Mouse (Mus musculus): Measurements from ENCODE around the gene Gm21969. TPM values are rescaled to one million over a fixed set of nuclear protein-coding genes. Genes with fewer than 3 reads are reported as not detected.

The Gm21969 gene
- polyA plus RNA-seq, 1 experiment from 2014 or later, result not detected

DNA sequence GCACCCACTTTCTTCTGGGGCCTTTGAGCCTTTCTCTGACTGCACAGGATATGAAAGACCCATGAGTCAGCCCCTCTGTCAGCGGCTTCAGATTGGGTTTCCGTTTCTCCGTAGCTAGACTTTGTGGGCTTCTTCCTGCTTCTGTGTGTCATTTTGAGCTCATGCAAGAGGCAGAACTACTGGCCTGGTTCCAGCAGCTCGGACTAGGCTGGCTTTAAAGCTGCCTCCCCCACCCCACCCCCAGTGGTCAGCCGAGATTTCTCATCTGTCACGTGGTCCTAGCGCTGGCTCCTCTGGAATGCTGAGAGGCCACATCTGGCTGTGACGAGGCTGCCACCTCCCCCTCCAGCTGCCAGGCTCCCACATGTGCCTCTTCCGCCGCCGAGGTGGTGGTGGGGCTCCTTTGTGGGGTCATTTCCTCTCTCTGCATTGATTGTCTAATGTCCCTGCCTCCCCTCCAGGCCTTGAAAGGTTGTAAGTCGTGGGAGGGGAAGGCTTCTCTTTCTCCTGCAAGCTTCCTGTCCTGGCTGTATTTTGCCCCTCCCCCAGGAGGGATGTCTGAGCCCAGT, 4.0 kb upstream of the Gm21969 start:
- WGBS (ENCODE audit: insufficient replicate concordance), result under 1% methylated on average over 12 of the region's 12 CpGs
- Histone ChIP-seq H3K4me2 (peak overlapping the region; percentile 70), H3K9me3 (replicated peaks; ENCODE audit: control insufficient read depth, low read length) (no peaks in the 10 kb centered on the region), H3K4me1 (ENCODE audit: control insufficient read depth, insufficient read depth, low read length) (peaks cover 86% of the 10 kb centered on the region), H3K4me3 (ENCODE audit: low read depth, low read length) (peak overlapping the region; percentile 8; the same call in 1 of the 2 replicates), H3K27me3 (ENCODE audit: control insufficient read depth, insufficient read depth, low read length) (no peaks in the 10 kb centered on the region), H3K36me3 (ENCODE audit: control insufficient read depth, insufficient read depth, low read length) (no peaks in the 10 kb centered on the region), H3K9ac (ENCODE audit: low read depth, low read length) (peak overlapping the region; percentile 58), H3K27ac (ENCODE audit: low read depth, low read length) (peak overlapping the region; percentile 97)
- ATAC-seq (replicated peaks; ENCODE audit: insufficient number of reproducible peaks, low FRiP score, low TSS enrichment), result peak; percentile 72

DNA sequence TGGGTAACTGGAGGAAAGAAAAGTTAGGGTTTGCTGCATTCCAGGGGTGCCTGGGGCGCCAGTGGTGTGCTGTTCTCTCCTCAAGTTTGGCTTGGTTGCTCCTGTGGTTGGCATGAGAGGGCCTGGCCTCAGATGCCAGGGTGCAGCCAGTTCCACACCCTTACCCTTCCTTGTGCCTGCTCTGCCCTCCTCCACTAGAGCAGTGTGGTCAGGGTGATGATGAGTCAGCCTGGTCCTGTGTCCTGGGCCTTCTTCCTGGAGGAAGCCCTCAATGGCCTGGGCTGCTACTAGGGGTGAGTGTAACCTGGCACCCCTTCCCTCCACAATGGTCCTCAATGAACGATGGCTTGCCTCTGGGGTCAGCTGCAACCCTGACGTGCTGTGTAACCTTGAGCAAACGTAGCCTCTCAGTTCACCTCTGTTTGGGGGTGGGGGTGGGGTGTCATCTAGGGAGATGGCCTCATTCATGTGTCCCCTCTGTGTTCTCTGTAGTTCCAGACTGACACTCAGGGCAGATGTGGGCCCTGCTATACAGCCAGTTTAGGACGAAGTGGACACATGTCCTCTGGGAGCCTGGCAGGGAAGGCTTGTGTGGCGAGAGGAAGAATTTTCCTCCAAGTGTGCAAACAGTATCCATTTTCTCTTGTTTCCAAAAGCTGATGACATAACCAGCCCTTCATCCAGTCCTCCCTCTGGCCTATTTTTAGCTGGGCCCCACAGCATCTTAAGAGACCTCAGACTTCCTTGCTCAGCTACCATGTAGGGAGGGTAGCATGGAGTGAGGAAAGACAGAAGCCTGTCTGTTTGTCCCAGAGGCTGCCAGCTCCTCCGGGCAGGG, 1.2 kb upstream of the Gm21969 start:
- peaks cover 65% of the 10 kb centered on the region for H3K4me1 ChIP-seq (ENCODE audit: control insufficient read depth, insufficient read depth, low read length)
- no peak for ATAC-seq (replicated peaks; ENCODE audit: insufficient number of reproducible peaks, low FRiP score, low TSS enrichment)
- no peaks in the 10 kb centered on the region for H3K27me3 ChIP-seq (ENCODE audit: control insufficient read depth, insufficient read depth, low read length)
- H3K9ac ChIP-seq (ENCODE audit: low read depth, low read length), result peak overlapping the region; percentile 69
- peaks cover 5% of the 10 kb centered on the region; the same call in 1 of the 2 replicates for H3K36me3 ChIP-seq (ENCODE audit: control insufficient read depth, insufficient read depth, low read length)
- H3K4me2 ChIP-seq, result peak overlapping the region; percentile 45
- no peaks in the 10 kb centered on the region for H3K9me3 ChIP-seq (replicated peaks; ENCODE audit: control insufficient read depth, low read length)
- no peak overlapping the region for H3K4me3 ChIP-seq (ENCODE audit: low read depth, low read length)
- 32% methylated on average over 7 of the region's 7 CpGs for WGBS (ENCODE audit: insufficient replicate concordance)
- peak overlapping the region; percentile 86 for H3K27ac ChIP-seq (ENCODE audit: low read depth, low read length)

DNA sequence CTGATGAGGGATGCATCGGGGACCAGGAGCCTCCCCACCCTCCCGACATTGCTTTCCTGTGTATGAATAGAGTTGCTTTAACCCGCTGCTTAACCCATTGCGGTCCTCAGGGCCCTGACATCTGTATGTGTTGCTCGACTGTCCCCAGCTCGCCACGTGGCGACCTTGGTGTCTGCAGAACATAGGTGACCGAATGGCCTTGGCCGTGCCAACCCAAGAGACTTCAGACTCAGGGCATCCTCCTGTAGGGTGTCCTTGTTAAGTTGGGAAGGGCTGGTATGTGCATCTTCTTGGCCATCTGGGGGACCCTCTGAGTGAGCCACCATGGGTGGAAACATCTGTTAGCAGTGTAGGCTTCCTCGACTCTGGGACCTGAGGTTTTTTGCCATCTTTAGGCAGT, 2.2 kb downstream of the Gm21969 start:
- H3K4me1 ChIP-seq (ENCODE audit: control insufficient read depth, insufficient read depth, low read length), result peaks cover 34% of the 10 kb centered on the region
- H3K4me2 ChIP-seq, result no peak overlapping the region
- no peaks in the 10 kb centered on the region for H3K27me3 ChIP-seq (ENCODE audit: control insufficient read depth, insufficient read depth, low read length)
- H3K9me3 ChIP-seq (replicated peaks; ENCODE audit: control insufficient read depth, low read length), result no peaks in the 10 kb centered on the region
- ATAC-seq (replicated peaks; ENCODE audit: insufficient number of reproducible peaks, low FRiP score, low TSS enrichment), result no peak
- H3K4me3 ChIP-seq (ENCODE audit: low read depth, low read length), result no peak overlapping the region
- H3K36me3 ChIP-seq (ENCODE audit: control insufficient read depth, insufficient read depth, low read length), result peaks cover 5% of the 10 kb centered on the region; the same call in 1 of the 2 replicates
- H3K27ac ChIP-seq (ENCODE audit: low read depth, low read length), result no peak overlapping the region
- WGBS (ENCODE audit: insufficient replicate concordance), result 87% methylated on average over 11 of the region's 11 CpGs
- no peak overlapping the region for H3K9ac ChIP-seq (ENCODE audit: low read depth, low read length)

DNA sequence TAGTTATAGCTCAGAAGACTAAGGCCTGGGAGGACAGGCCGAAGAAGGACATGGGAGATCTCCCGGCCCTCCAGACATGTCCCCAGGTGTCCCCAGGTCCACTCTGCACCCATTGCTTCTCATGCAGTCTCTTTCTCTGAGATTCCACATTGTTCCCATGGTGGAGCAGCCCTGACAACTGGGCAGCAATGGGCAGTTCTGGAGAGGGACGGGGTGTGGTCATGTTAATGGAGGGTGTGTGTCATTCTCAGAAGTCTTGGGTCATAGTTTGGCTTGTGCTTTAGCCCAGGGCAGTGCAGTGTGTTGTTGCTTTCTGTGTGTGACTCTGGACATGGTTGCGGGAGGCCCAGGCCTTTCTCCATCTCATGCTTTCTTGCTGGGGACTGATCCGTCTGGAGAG, 3.7 kb downstream of the Gm21969 start:
- no peak for ATAC-seq (replicated peaks; ENCODE audit: insufficient number of reproducible peaks, low FRiP score, low TSS enrichment)
- no peaks in the 10 kb centered on the region for H3K9me3 ChIP-seq (replicated peaks; ENCODE audit: control insufficient read depth, low read length)
- WGBS (ENCODE audit: insufficient replicate concordance), result 95% methylated on average over 5 of the region's 5 CpGs
- H3K36me3 ChIP-seq (ENCODE audit: control insufficient read depth, insufficient read depth, low read length), result peaks cover 5% of the 10 kb centered on the region; the same call in 1 of the 2 replicates
- no peak overlapping the region for H3K4me2 ChIP-seq
- no peak overlapping the region for H3K4me3 ChIP-seq (ENCODE audit: low read depth, low read length)
- peaks cover 22% of the 10 kb centered on the region for H3K4me1 ChIP-seq (ENCODE audit: control insufficient read depth, insufficient read depth, low read length)
- H3K9ac ChIP-seq (ENCODE audit: low read depth, low read length), result no peak overlapping the region
- no peaks in the 10 kb centered on the region for H3K27me3 ChIP-seq (ENCODE audit: control insufficient read depth, insufficient read depth, low read length)
- no peak overlapping the region for H3K27ac ChIP-seq (ENCODE audit: low read depth, low read length)

DNA sequence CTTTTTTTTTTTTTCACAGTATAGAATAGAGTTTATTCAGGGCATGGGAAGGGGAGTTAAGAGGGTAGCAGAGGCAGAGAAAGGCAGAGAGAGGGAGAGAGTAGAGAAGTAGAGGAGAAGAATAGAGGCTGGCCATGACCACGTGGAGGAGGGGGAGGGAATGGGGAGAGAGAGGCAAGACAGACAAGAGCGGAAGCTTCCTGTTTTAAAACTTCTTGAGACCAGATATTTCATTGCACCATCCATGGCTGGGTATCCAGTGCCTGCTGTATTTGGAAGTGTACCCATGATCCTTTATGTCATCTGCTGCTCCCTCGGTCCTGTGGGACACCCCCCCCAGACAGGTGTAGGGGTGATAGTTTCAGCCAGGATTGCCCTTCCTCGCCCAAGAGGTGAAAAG, 6.0 kb downstream of the Gm21969 start:
- peaks cover 4% of the 10 kb centered on the region; the same call in 1 of the 2 replicates for H3K4me1 ChIP-seq (ENCODE audit: control insufficient read depth, insufficient read depth, low read length)
- no peak overlapping the region for H3K9ac ChIP-seq (ENCODE audit: low read depth, low read length)
- peaks cover 15% of the 10 kb centered on the region for H3K36me3 ChIP-seq (ENCODE audit: control insufficient read depth, insufficient read depth, low read length)
- WGBS (ENCODE audit: insufficient replicate concordance), result 62% methylated on average over 4 of the region's 4 CpGs
- no peaks in the 10 kb centered on the region for H3K27me3 ChIP-seq (ENCODE audit: control insufficient read depth, insufficient read depth, low read length)
- no peak overlapping the region for H3K4me2 ChIP-seq
- peaks cover 3% of the 10 kb centered on the region; the same call in 1 of the 2 replicates for H3K9me3 ChIP-seq (replicated peaks; ENCODE audit: control insufficient read depth, low read length)
- no peak overlapping the region for H3K4me3 ChIP-seq (ENCODE audit: low read depth, low read length)
- H3K27ac ChIP-seq (ENCODE audit: low read depth, low read length), result no peak overlapping the region
- no peak for ATAC-seq (replicated peaks; ENCODE audit: insufficient number of reproducible peaks, low FRiP score, low TSS enrichment)

DNA sequence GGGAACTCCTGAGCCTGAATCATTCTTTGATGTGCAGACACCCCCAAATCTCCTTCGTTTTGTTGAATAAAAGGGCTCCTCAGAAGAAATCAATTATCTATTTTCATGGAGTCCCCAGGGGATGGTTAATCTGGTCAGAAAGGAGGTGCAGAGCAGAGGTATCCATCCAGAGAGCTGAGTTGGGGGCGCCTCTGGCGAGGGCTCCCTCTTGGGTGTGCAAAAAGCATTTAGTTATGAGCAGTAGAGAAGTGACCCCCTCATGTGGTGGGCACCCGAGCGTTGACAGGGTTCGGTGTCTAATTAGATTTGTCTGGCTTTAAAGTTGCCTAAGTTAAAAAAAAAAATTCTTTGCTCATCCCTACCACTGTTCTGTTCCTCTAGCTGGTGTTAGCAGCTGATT, 8.0 kb downstream of the Gm21969 start:
- H3K9ac ChIP-seq (ENCODE audit: low read depth, low read length), result no peak overlapping the region
- H3K36me3 ChIP-seq (ENCODE audit: control insufficient read depth, insufficient read depth, low read length), result peaks cover 26% of the 10 kb centered on the region
- peaks cover 4% of the 10 kb centered on the region; the same call in 1 of the 2 replicates for H3K4me1 ChIP-seq (ENCODE audit: control insufficient read depth, insufficient read depth, low read length)
- H3K4me2 ChIP-seq, result no peak overlapping the region
- no peaks in the 10 kb centered on the region for H3K27me3 ChIP-seq (ENCODE audit: control insufficient read depth, insufficient read depth, low read length)
- peaks cover 3% of the 10 kb centered on the region; the same call in 1 of the 2 replicates for H3K9me3 ChIP-seq (replicated peaks; ENCODE audit: control insufficient read depth, low read length)
- no peak overlapping the region for H3K4me3 ChIP-seq (ENCODE audit: low read depth, low read length)
- ATAC-seq (replicated peaks; ENCODE audit: insufficient number of reproducible peaks, low FRiP score, low TSS enrichment), result no peak
- 62% methylated on average over 6 of the region's 6 CpGs for WGBS (ENCODE audit: insufficient replicate concordance)
- peak overlapping the region; percentile 57 for H3K27ac ChIP-seq (ENCODE audit: low read depth, low read length)

DNA sequence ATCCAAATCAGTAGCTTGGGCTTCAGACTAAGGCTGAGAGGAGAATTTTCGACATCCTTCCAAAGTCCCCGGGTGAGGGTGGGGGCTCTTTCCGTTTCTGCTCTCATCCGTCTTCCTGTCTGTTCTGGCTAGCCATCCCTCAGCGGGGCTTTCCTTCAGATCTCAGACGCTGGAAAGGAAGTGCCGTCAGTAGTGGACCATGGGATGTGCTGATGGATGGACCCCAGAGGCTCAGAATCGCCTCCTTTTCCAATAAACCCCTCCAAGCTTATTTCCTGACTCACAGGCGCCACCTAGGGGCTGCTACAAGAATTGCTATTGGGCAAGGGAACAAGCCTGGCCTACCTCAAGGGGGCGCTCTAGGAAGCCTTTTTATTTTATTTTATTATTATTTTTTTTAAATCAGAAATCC, 8.6 kb downstream of the Gm21969 start:
- Histone ChIP-seq H3K4me1 (ENCODE audit: control insufficient read depth, insufficient read depth, low read length) (peaks cover 8% of the 10 kb centered on the region; the same call in 1 of the 2 replicates), H3K27ac (ENCODE audit: low read depth, low read length) (0 out of 2 replicates have a peak overlapping the region, but pooled peaks have one; percentile 57), H3K27me3 (ENCODE audit: control insufficient read depth, insufficient read depth, low read length) (no peaks in the 10 kb centered on the region), H3K9ac (ENCODE audit: low read depth, low read length) (no peak overlapping the region), H3K4me2 (peak overlapping the region; percentile 49), H3K36me3 (ENCODE audit: control insufficient read depth, insufficient read depth, low read length) (peaks cover 22% of the 10 kb centered on the region), H3K4me3 (ENCODE audit: low read depth, low read length) (no peak overlapping the region), H3K9me3 (replicated peaks; ENCODE audit: control insufficient read depth, low read length) (peaks cover 3% of the 10 kb centered on the region; the same call in 1 of the 2 replicates)
- WGBS (ENCODE audit: insufficient replicate concordance), result 3% methylated on average over 10 of the region's 10 CpGs
- ATAC-seq (replicated peaks; ENCODE audit: insufficient number of reproducible peaks, low FRiP score, low TSS enrichment), result 0 out of 2 replicates have a peak, but pooled peaks have one; percentile 52

DNA sequence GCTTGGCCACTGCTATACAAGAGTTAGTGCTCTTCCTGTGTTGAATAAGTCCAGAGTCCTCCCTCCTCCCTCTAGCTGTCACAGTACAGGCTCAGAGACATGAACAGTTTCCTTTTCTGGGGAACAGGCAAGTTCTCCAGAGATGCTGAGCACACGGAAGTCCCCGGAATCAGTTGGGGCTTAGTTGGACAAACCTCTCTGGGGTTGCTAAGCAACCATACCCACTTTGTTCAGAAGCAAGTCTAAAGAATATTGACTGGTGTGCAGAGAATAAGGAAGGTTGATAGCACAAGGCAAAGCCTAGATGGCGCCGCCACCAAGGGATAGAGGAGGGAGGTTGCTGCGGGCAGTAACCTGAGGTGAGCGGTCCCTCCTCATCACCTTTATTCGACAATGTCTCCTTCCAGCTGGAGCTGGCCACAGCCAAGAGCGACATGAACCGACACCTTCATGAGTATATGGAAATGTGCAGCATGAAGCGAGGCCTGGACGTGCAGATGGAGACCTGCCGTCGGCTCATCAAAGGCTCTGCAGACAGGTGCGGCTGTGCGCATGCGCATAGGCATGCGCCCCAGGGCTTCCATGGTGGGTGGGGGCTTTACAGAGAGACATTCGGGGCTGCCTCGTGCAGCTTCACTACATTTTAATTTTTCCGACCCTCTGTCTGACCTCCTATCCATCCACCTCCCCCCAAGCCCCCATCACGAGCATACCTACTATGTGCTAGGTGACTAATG, 11.7 kb downstream of the Gm21969 start:
- H3K27ac ChIP-seq (ENCODE audit: low read depth, low read length), result no peak overlapping the region
- H3K27me3 ChIP-seq (ENCODE audit: control insufficient read depth, insufficient read depth, low read length), result no peaks in the 10 kb centered on the region
- H3K9ac ChIP-seq (ENCODE audit: low read depth, low read length), result no peak overlapping the region
- H3K4me3 ChIP-seq (ENCODE audit: low read depth, low read length), result no peak overlapping the region
- ATAC-seq (replicated peaks; ENCODE audit: insufficient number of reproducible peaks, low FRiP score, low TSS enrichment), result no peak
- peaks cover 22% of the 10 kb centered on the region for H3K36me3 ChIP-seq (ENCODE audit: control insufficient read depth, insufficient read depth, low read length)
- peaks cover 3% of the 10 kb centered on the region; the same call in 1 of the 2 replicates for H3K9me3 ChIP-seq (replicated peaks; ENCODE audit: control insufficient read depth, low read length)
- no peak overlapping the region for H3K4me2 ChIP-seq
- 87% methylated on average over 21 of the region's 21 CpGs for WGBS (ENCODE audit: insufficient replicate concordance)
- H3K4me1 ChIP-seq (ENCODE audit: control insufficient read depth, insufficient read depth, low read length), result peaks cover 10% of the 10 kb centered on the region; the same call in 1 of the 2 replicates
